Mouse (Mus musculus): ENCODE results near the gene Madcam1.

Madcam1 gene

DNA sequence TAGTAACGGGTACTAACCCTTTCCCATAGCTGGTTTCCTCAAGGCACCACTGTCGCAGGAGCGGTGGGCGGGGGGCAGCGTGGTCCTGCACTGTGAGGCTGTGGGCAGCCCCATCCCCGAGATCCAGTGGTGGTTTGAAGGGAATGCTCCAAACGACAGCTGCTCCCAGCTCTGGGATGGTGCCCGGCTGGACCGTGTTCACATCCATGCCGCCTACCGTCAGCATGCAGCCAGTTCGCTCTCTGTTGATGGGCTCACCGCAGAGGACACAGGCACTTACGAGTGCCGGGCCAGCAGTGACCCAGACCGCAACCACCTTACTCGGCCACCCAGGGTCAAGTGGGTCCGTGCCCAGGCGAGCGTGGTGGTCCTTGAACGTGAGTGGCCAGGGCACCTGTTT, 44.3 kb downstream of the Madcam1 start:
- DNase-seq (ENCODE audit: extremely low read depth, low read depth): no peak

DNA sequence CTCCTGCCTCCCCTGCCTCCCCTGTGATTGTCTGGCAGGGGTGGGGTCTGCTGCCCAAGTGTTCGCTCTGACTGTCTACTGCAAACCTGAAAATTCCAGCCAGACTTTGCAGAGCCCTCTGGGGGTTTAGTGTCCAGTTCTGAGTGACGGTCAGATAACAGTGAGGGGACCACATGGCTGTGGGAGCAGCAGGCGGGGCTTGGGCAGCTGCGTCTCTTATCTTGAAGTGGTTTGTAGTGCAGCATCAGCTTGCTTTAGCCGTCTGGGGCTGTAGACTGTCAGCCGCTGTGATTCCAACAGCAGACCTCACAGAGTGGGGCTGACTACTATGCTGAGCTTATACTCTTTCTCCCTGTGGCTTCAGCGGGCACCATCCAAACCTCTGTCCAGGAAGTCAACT, 44.9 kb downstream of the Madcam1 start:
- DNase-seq (ENCODE audit: extremely low read depth, low read depth): no peak

DNA sequence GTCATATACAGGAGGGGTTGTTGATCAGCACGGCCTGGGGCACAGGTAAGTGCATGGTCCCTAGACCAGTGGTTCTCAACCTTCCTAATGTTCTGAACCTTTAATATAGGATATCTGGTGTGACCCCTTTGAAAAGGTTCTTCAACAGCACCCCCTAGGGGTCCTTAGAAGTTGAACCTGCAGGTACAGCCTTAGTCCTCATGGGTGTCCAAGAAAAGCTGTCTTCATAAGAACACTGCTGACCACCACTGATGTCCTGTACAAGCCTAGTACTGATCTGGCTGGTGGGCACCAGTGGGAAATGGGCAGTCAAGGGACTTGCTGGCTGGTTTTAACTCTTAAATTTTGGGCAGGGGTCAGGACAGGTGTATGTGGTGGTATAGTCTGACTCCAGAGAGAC, 47.7 kb downstream of the Madcam1 start:
- DNase-seq (ENCODE audit: extremely low read depth, low read depth): no peak

DNA sequence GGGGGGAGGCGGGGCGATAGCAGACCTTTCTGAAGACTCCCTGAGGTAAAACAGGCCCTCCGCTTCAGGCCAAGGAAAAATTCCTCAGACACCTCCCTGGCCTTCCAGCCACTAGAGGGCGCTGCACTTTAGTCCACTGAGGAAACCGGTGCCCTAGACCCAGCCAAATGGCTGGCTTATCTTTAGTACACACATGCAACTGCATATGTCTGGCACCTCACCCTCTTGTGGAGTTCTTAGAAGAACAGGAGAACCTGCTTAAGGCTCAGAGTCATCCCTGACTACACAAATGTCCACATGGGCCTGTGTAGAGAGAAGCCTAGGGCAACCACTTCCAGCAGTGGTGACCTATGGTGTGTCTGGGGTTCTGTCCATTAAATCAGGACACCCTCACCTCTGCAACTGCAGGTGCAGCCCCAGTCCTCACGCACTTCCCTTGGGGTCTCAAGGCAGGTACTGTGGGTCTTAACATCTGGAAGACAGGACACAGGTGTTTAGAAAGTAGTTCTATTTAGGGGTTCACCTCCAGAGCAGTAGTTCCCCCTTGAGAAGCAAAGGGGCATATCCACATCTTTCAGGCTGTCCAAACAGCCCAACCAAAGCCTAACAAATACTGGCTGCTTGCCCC, 48.3 kb downstream of the Madcam1 start:
- DNase-seq (ENCODE audit: extremely low read depth, low read depth): peak; percentile 90

DNA sequence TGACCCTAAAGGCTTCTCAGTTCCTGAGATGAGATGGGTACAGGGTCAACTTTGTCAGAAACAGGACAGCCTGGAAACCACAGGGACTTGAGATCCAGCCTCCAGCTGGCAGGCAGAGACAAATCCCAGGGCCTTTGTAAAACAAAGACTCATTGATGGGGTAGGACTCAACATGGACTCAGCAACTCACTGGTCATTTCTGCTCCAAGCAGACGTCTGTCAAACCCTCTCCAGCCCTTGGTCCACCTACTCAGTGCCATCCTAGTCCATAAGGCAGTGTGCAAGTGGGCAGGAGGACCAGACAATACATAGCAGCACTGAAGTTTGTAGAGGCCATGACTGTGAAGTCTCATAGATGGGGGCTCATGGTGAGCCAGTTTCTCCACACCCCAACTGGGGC, 48.8 kb downstream of the Madcam1 start:
- no peak for DNase-seq (ENCODE audit: extremely low read depth, low read depth)

DNA sequence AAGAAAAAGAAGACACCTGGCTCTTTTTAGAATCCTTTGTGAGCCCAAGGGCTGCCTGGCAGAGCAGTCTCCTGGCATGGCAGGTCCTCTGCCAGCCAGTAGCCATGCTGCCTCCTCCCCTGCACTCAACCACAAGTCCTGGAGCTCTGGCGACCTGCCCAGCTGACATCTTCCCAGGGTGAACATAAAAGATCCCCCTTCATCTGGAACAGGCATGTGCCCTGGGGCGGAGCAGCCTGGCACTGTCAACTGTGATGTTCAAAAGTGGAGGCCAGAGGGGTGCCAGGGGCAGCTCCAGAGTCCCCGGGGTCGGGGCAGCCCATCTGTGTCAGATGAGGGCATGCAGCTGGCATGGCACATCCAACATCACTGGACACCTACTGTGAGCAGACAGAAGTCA, 50.6 kb downstream of the Madcam1 start:
- no peak for DNase-seq (ENCODE audit: extremely low read depth, low read depth)

DNA sequence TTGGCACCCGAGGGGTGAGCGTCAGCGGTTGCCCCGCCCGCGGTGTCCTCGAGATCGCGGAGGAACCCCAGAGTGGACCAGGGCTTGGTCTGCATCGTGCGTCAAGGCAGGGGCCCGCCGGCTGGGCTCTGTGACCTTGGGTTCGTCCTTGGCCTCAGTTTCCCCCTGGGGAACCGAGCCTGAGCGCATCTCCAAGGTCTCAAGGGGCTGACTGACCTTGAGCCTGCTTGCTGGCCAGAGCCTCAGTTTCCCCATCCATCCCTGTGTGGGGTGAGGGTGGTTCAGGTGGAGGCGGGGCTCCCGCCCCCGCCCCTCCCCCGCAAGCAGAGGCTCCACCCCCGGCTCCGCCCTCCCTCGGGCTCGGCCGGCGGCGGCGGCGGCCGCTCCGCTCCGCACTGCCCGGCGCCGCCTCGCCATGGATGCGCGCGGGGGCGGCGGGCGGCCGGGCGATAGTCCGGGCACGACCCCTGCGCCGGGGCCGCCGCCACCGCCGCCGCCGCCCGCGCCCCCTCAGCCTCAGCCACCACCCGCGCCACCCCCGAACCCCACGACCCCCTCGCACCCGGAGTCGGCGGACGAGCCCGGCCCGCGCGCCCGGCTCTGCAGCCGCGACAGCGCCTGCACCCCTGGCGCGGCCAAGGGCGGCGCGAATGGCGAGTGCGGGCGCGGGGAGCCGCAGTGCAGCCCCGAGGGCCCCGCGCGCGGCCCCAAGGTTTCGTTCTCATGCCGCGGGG, 52.1 kb downstream of the Madcam1 start, which contains the start of gene Hcn2:
TSS of gene Hcn2 (plus strand) at position 381 of the 734 bp plus-strand sequence.
- DNase-seq (ENCODE audit: extremely low read depth, low read depth): no peak

DNA sequence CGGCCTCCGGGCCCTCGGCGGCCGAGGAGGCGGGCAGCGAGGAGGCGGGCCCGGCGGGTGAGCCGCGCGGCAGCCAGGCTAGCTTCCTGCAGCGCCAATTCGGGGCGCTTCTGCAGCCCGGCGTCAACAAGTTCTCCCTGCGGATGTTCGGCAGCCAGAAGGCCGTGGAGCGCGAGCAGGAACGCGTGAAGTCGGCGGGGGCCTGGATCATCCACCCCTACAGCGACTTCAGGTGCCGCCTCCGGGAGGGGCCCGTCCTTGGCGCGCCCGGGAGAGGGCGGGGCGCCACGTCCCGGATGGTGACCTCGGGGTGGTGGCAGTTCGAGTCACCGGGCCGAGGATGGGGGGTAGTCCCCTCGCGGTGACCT, 52.6 kb downstream of the Madcam1 start:
- no peak for DNase-seq (ENCODE audit: extremely low read depth, low read depth)

DNA sequence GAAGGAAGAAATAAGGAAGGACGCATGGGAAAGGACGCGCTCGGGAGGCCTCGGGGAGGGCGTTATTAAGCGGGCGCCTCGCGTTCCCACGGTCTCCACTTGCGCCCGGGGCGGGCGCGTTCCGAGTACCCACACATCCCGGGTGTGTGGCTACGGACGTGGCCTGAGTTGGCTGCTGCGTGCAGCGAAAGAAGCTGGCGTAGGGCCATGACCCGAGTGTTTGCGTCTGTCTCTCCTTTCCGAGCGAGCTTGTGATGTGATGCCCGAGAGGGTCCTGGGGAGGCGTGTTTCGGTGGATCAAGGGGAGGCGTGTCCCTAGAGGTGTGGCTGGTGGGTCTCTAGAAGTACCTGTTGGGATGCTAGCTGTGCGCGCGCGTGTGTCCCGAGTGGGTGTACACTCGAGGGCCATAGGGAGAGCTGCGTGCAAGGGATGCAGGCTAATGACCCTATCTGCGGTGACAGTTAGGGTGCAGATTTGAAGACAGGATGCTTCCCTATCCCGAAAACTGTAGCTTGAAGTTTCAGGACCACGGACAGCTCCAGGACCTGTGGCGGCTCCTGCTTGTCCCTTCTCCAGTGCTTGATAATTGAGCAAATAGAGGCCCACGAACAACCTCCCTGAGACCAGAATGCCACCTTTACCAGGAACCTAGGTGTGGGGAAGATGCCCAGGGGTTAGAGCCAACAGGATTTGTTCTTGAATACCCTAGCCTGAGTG, 53.4 kb downstream of the Madcam1 start:
- DNase-seq (ENCODE audit: extremely low read depth, low read depth): peak; percentile 60

All from MEL-GATA-1-ER (cell line).